Mouse (Mus musculus) forebrain, embryonic 15.5 days (tissue): ENCODE measurements around the gene Asgr1. TPM values are rescaled to one million over a fixed set of nuclear protein-coding genes. Genes with fewer than 3 reads are reported as not detected.
"Not testable (repeated sequence)": the region's sequence is repeated elsewhere in the genome, so short reads cannot be mapped to it uniquely, and the experiment has no call there.

Experiments used
- ATAC-seq: fragments of 200-750 bp; cut with Nextera tagmentation; replicated peaks from 2 replicates; pipeline ENCODE4 v1.8.0; 2017; ENCODE audit warnings: mild to moderate bottlenecking, moderate TSS enrichment, moderate library complexity
- H3K27ac ChIP-seq: fragments of 300-500 bp; sonication (generic); replicated peaks from 2 replicates; pipeline ENCODE4 v1.5.1; 2015; ENCODE audit warnings: mild to moderate bottlenecking, inconsistent platforms
- H3K27me3 ChIP-seq: fragments of 300-500 bp; sonication (generic); 2 replicates; pipeline ENCODE4 v1.6.1; 2015; ENCODE audit warnings: inconsistent platforms
- H3K36me3 ChIP-seq: fragments of 300-500 bp; sonication (generic); 2 replicates; pipeline ENCODE4 v1.6.1; 2015; ENCODE audit warnings: mild to moderate bottlenecking, inconsistent platforms
- H3K4me1 ChIP-seq: fragments of 300-500 bp; sonication (generic); 2 replicates; pipeline ENCODE4 v1.6.1; 2015; ENCODE audit warnings: inconsistent platforms
- H3K4me2 ChIP-seq: fragments of 300-500 bp; sonication (generic); replicated peaks from 2 replicates; pipeline ENCODE4 v1.6.1; 2015; ENCODE audit warnings: mild to moderate bottlenecking, inconsistent platforms
- H3K4me3 ChIP-seq: fragments of 300-500 bp; sonication (generic); 2 replicates; pipeline ENCODE4 v1.5.1; 2015; ENCODE audit warnings: mild to moderate bottlenecking, inconsistent platforms
- H3K9ac ChIP-seq: fragments of 300-500 bp; sonication (generic); replicated peaks from 2 replicates; pipeline ENCODE4 v1.6.1; 2015; ENCODE audit warnings: mild to moderate bottlenecking, inconsistent platforms
- H3K9me3 ChIP-seq: fragments of 300-500 bp; sonication (generic); 2 replicates; pipeline ENCODE4 v1.6.1; 2016; ENCODE audit warnings: inconsistent platforms
- WGBS: fragments of 180-500 bp; shearing (Covaris S2); methylation state at CpG from one replicate; pipeline ENCODE4 v1.1.7; 2015; ENCODE audit warnings: mixed read lengths; 5-methylcytosine and 5-hydroxymethylcytosine counted together
- polyA plus RNA-seq: library from polyadenylated mRNA; unstranded; fragments of >200 nt; fragmentation: Nextera tagmentation; extraction: Ambion mirVana; gene quantifications from 2 replicates; pipeline ENCODE4 v1.2.1, GENCODE M21; 2015

Gene Asgr1
- 1.8 and 2.0 TPM in 2 replicates for polyA plus RNA-seq

GRCm38 (mm10) chr11:70053898-70054570, at the start of gene Asgr1:
TSS of gene Asgr1 (plus strand) at chr11:70054085.
- 86% methylated on average over 10 of the region's 10 CpGs for WGBS
- Histone ChIP-seq H3K4me1 (0 out of 2 replicates have a peak, but pooled peaks cover 2% of the 10 kb centered on the region), H3K27me3 (no peaks in the 10 kb centered on the region), H3K9me3 (no peaks in the 10 kb centered on the region), H3K4me2 (no peak within 1 kb of the TSS), H3K4me3 (no peak within 1 kb of the TSS), H3K27ac (no peak within 1 kb of the TSS), H3K9ac (no peak within 1 kb of the TSS), H3K36me3 (no peaks in the 10 kb centered on the region)
- no peak for ATAC-seq

- Histone ChIP-seq H3K4me1 (peaks cover 31% of the 10 kb centered on the region), H3K4me3 (no peak overlapping the region), H3K36me3 (peaks cover 59% of the 10 kb centered on the region), H3K9me3 (no peaks in the 10 kb centered on the region), H3K27ac (no peak overlapping the region), H3K4me2 (no peak overlapping the region), H3K27me3 (no peaks in the 10 kb centered on the region), H3K9ac (no peak overlapping the region)
- no peak for ATAC-seq
- 55% methylated on average over 5 of the region's 5 CpGs for WGBS
These were observed 48.4 kb upstream of the Asgr1 start for GRCm38 (mm10) chr11:70005521-70005920.

- Histone ChIP-seq H3K4me2 (no peak overlapping the region), H3K4me1 (peaks cover 10% of the 10 kb centered on the region), H3K27ac (no peak overlapping the region), H3K27me3 (no peaks in the 10 kb centered on the region), H3K4me3 (no peak overlapping the region), H3K9me3 (no peaks in the 10 kb centered on the region), H3K36me3 (peaks cover 81% of the 10 kb centered on the region), H3K9ac (no peak overlapping the region)
- WGBS, result 86% methylated on average over 6 of the region's 6 CpGs
- no peak for ATAC-seq
These were observed 43.9 kb upstream of the Asgr1 start for GRCm38 (mm10) chr11:70010033-70010432.

- Histone ChIP-seq H3K36me3 (peaks cover 76% of the 10 kb centered on the region), H3K27ac (no peak overlapping the region)
- ATAC-seq, result no peak
These were observed 43.3 kb upstream of the Asgr1 start for GRCm38 (mm10) chr11:70010548-70010947.

GRCm38 (mm10) chr11:70010961-70011360, 42.9 kb upstream of the Asgr1 start:
- Histone ChIP-seq H3K9ac (no peak overlapping the region), H3K4me2 (no peak overlapping the region), H3K27me3 (no peaks in the 10 kb centered on the region), H3K9me3 (no peaks in the 10 kb centered on the region), H3K4me1 (peaks cover 15% of the 10 kb centered on the region), H3K36me3 (peaks cover 72% of the 10 kb centered on the region), H3K4me3 (no peak overlapping the region), H3K27ac (no peak overlapping the region)
- 83% methylated on average over 10 of the region's 10 CpGs for WGBS
- no peak for ATAC-seq

More at GRCm38 (mm10) chr11:70010548-70010947, 43.3 kb upstream of the Asgr1 start:
- H3K4me1 ChIP-seq, result peaks cover 14% of the 10 kb centered on the region
- 87% methylated on average over 12 of the region's 12 CpGs for WGBS
- no peaks in the 10 kb centered on the region for H3K27me3 ChIP-seq
- H3K4me3 ChIP-seq, result no peak overlapping the region
- no peaks in the 10 kb centered on the region for H3K9me3 ChIP-seq
- H3K9ac ChIP-seq, result no peak overlapping the region
- no peak overlapping the region for H3K4me2 ChIP-seq

- Histone ChIP-seq H3K4me1 (peaks cover 27% of the 10 kb centered on the region), H3K9me3 (no peaks in the 10 kb centered on the region), H3K27ac (no peak overlapping the region), H3K36me3 (peaks cover 52% of the 10 kb centered on the region), H3K4me3 (no peak overlapping the region), H3K27me3 (no peaks in the 10 kb centered on the region), H3K4me2 (no peak overlapping the region), H3K9ac (no peak overlapping the region)
- 83% methylated on average over 9 of the region's 9 CpGs for WGBS
- ATAC-seq, result no peak
These were observed 41.0 kb upstream of the Asgr1 start for GRCm38 (mm10) chr11:70012931-70013330.

- Histone ChIP-seq H3K9ac (no peak overlapping the region), H3K4me3 (no peak overlapping the region), H3K9me3 (no peaks in the 10 kb centered on the region), H3K4me1 (peaks cover 29% of the 10 kb centered on the region), H3K27ac (no peak overlapping the region), H3K36me3 (peaks cover 47% of the 10 kb centered on the region), H3K27me3 (no peaks in the 10 kb centered on the region), H3K4me2 (no peak overlapping the region)
- ATAC-seq, result no peak
- 84% methylated on average over 3 of the region's 3 CpGs for WGBS
These were observed 40.5 kb upstream of the Asgr1 start for GRCm38 (mm10) chr11:70013408-70013807.

- no peaks in the 10 kb centered on the region for H3K27me3 ChIP-seq
- H3K4me1 ChIP-seq, result peaks cover 33% of the 10 kb centered on the region
- WGBS, result 69% methylated on average over 5 of the region's 5 CpGs
- no peak for ATAC-seq
- no peak overlapping the region; the same call in 1 of the 2 replicates for H3K4me3 ChIP-seq
- H3K36me3 ChIP-seq, result peaks cover 41% of the 10 kb centered on the region
- H3K4me2 ChIP-seq, result no peak overlapping the region
- no peaks in the 10 kb centered on the region for H3K9me3 ChIP-seq
- no peak overlapping the region for H3K9ac ChIP-seq
- no peak overlapping the region for H3K27ac ChIP-seq
These were observed 39.8 kb upstream of the Asgr1 start for GRCm38 (mm10) chr11:70014051-70014450.

GRCm38 (mm10) chr11:70014880-70015558, 38.9 kb upstream of the Asgr1 start, which contains the start of gene Acadvl:
TSS of gene Acadvl (minus strand) at chr11:70015411.
- Histone ChIP-seq H3K4me1 (peaks cover 43% of the 10 kb centered on the region), H3K4me2 (peak within 1 kb of the TSS; percentile 74), H3K9me3 (no peaks in the 10 kb centered on the region), H3K36me3 (peaks cover 31% of the 10 kb centered on the region), H3K27ac (peak within 1 kb of the TSS; percentile 63), H3K4me3 (peak within 1 kb of the TSS; percentile 54), H3K9ac (peak within 1 kb of the TSS; percentile 73), H3K27me3 (no peaks in the 10 kb centered on the region)
- ATAC-seq, result peak; percentile 79
- WGBS, result under 1% methylated on average over 35 of the region's 35 CpGs

- Histone ChIP-seq H3K9me3 (no peaks in the 10 kb centered on the region), H3K36me3 (peaks cover 25% of the 10 kb centered on the region), H3K4me2 (peak overlapping the region; percentile 74), H3K4me3 (peak overlapping the region; percentile 54; the same call in 1 of the 2 replicates), H3K9ac (no peak overlapping the region; the same call in 1 of the 2 replicates), H3K27me3 (no peaks in the 10 kb centered on the region), H3K4me1 (peaks cover 50% of the 10 kb centered on the region), H3K27ac (no peak overlapping the region)
- whole genome bisulfite sequencing, result 68% methylated on average over 6 of the region's 6 CpGs
- ATAC-seq, result no peak
These were observed 38.2 kb upstream of the Asgr1 start for GRCm38 (mm10) chr11:70015677-70016076.

- Histone ChIP-seq H3K4me1 (peaks cover 53% of the 10 kb centered on the region), H3K36me3 (peaks cover 20% of the 10 kb centered on the region)
- not testable (repeated sequence) for H3K27ac ChIP-seq, H3K4me2 ChIP-seq, H3K4me3 ChIP-seq, H3K9ac ChIP-seq, H3K27me3 ChIP-seq, H3K9me3 ChIP-seq, ATAC-seq
- WGBS, result 81% methylated on average over 2 of the region's 2 CpGs
These were observed 37.7 kb upstream of the Asgr1 start for GRCm38 (mm10) chr11:70016177-70016576.

GRCm38 (mm10) chr11:70016669-70017068, 37.2 kb upstream of the Asgr1 start, which contains the start of gene Dlg4:
TSS of gene Dlg4 (plus strand) at chr11:70016942.
- Histone ChIP-seq H3K4me1 (peaks cover 53% of the 10 kb centered on the region), H3K27ac (peak within 1 kb of the TSS; percentile 96), H3K9ac (peak within 1 kb of the TSS; percentile 82), H3K36me3 (peaks cover 15% of the 10 kb centered on the region), H3K4me3 (peak within 1 kb of the TSS; percentile 65), H3K4me2 (peak within 1 kb of the TSS; percentile 63), H3K9me3 (no peaks in the 10 kb centered on the region), H3K27me3 (no peaks in the 10 kb centered on the region)
- 76% methylated on average over 3 of the region's 3 CpGs for WGBS
- ATAC-seq, result no peak
